Mouse (Mus musculus) thymus, postnatal 10 days (tissue): ENCODE results near the gene Cast.

Source experiments
- DNase-seq, 2 experiments: peaks; one replicate each; pipeline ENCODE4 v3.0.0; 2021; ENCODE audit warnings: low spot score in 2 of 2

The Cast gene

GRCm38 (mm10) chr13:74696225-74696624 is 112.4 kb downstream of the Cast start:
- DNase-seq = no peak

- no peak for DNase-seq
These were observed 113.0 kb downstream of the Cast start for GRCm38 (mm10) chr13:74695497-74696193.
